ENCODE assay signal across 9 mouse cellular contexts in the genomic region with DNA sequence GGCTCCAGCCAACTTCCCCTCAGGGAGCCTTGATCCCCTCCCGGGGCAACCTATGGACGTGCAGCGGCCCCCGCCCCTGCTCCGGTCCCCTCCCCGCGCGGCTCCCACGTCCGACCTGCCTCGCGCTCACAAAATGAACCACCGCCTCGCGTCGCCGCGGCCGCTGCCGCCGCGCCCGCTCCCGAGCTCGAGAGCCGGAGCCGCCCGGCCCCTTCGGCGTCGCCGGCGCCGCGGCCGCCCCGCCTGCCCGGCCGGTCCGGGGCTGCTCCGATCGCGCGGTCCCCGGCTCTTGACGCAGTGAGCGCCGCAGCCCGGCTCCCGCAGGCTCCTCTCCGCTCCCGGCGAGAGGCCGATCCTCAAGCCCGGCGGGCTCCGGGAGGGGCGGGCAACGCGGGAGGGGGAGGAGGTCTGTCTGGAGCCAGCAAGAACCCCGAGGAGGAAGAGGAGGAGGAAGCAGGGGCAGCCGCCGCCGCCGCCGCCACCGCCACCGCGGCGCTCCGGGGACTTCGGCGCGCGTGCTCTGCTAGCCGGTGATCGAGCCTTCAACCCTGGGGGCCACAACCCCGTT. TPM values are rescaled to one million over a fixed set of nuclear protein-coding genes. Genes with fewer than 3 reads are reported as not detected.
DNase-seq lines count a peak whose midpoint lies in the region; ATAC-seq and TF ChIP-seq lines count a peak whose summit lies in the region.
"Had no signal": no experiment of that assay in that cellular context is flagged by ENCODE, and none has a peak within 500 bp of the region (broad histone marks: within the 10 kb centered on the region; RNA-seq: fewer than 3 reads in every experiment).

No protein-coding gene starts in this region.

- dilution Hi-C loops in CH12.LX (cut with MboI; ENCODE audit: extremely low pct_ligation_motif_present, extremely low pct_unique_long_range_greater_than_20kb, low sequenced_read_pairs) = no loop called here

- no peaks in the 10 kb centered on the region for H3K36me3 ChIP-seq in CH12.LX (replicated peaks in 1 of 2; ENCODE audit: control insufficient read depth in 1 of 2, insufficient read depth in 1 of 2, low read length in 1 of 2)
- H3K36me3 ChIP-seq in embryonic facial prominence, embryonic 13.5 days = no peaks in the 10 kb centered on the region
- no peaks in the 10 kb centered on the region for H3K36me3 ChIP-seq in hindbrain, postnatal 0 days (ENCODE audit: insufficient read depth, low read length)

- peak overlapping the region; percentile 31; the same call in 1 of the 2 replicates for H3K4me2 ChIP-seq in CH12.LX (ENCODE audit: insufficient read depth, low read depth, poor library complexity, severe bottlenecking)
- peak overlapping the region; percentile 98 for H3K4me2 ChIP-seq in embryonic facial prominence, embryonic 13.5 days
- peak overlapping the region; percentile 91 for H3K4me2 ChIP-seq in hindbrain, postnatal 0 days (ENCODE audit: low read depth, low read length)

- no peak for TF ChIP-seq RAD21 in CH12.LX (IDR thresholded peaks at IDR 0.05; ENCODE audit: low read depth, low read length)

- H3K9me3 ChIP-seq in CH12.LX (replicated peaks; ENCODE audit: low read length) = peaks cover 30% of the 10 kb centered on the region
- no peaks in the 10 kb centered on the region for H3K9me3 ChIP-seq in embryonic facial prominence, embryonic 13.5 days
- no peaks in the 10 kb centered on the region for H3K9me3 ChIP-seq in hindbrain, postnatal 0 days (ENCODE audit: low read length)

- no peak for TF ChIP-seq EP300 in CH12.LX (IDR thresholded peaks at IDR 0.05; ENCODE audit: low read length)

- peaks cover 78% of the 10 kb centered on the region for H3K27me3 ChIP-seq in CH12.LX (replicated peaks)
- peaks cover 91% of the 10 kb centered on the region for H3K27me3 ChIP-seq in embryonic facial prominence, embryonic 13.5 days
- H3K27me3 ChIP-seq in hindbrain, postnatal 0 days (ENCODE audit: insufficient read depth, low read length) = peaks cover 15% of the 10 kb centered on the region

- H3K79me2 ChIP-seq in CH12.LX (replicated peaks; ENCODE audit: control insufficient read depth, extremely low read depth, insufficient read depth, poor library complexity, severe bottlenecking) = no peaks in the 10 kb centered on the region

- peak; percentile 28 for ATAC-seq in frontal cortex, adult (ENCODE audit: low TSS enrichment)
- 0 out of 2 replicates have a peak, but pooled peaks have one; percentile 44 for ATAC-seq in embryonic facial prominence, embryonic 13.5 days (ENCODE audit: insufficient number of reproducible peaks, insufficient read depth, low FRiP score, low TSS enrichment, low read depth)
- ATAC-seq in hindbrain, postnatal 0 days = peak; percentile 33
- ATAC-seq in activated CD4-positive, CD25-positive, alpha-beta regulatory T cell, adult 4 months = no peak

- in situ Hi-C loops in CH12.LX (cut with MboI; ENCODE audit: low pct_ligation_motif_present, low pct_unique_long_range_greater_than_20kb, low sequenced_read_pairs) = no loop called here

- peaks cover 4 to 13% of the 10 kb centered on the region in 2 experiments; a peak in 3 of 4 replicates for H3K4me1 ChIP-seq in CH12.LX (ENCODE audit: control insufficient read depth in 1 of 2, insufficient read depth in 2 of 2)
- H3K4me1 ChIP-seq in embryonic facial prominence, embryonic 13.5 days = peaks cover 48% of the 10 kb centered on the region
- H3K4me1 ChIP-seq in hindbrain, postnatal 0 days (ENCODE audit: insufficient read depth, low read length) = peaks cover 19% of the 10 kb centered on the region

- 1% methylated on average over 75 of the region's 78 CpGs for WGBS in embryonic facial prominence, embryonic 13.5 days
- under 1% methylated on average over 77 of the region's 78 CpGs for WGBS in hindbrain, postnatal 0 days

- no peak overlapping the region for H3K9ac ChIP-seq in CH12.LX (ENCODE audit: insufficient read depth, low read depth)
- peak overlapping the region; percentile 75 for H3K9ac ChIP-seq in embryonic facial prominence, embryonic 13.5 days
- peak overlapping the region; percentile 68 for H3K9ac ChIP-seq in hindbrain, postnatal 0 days (replicated peaks; ENCODE audit: low read length)

- TF ChIP-seq POLR2A in CH12.LX (IDR thresholded peaks at IDR 0.05; ENCODE audit: low read depth, low read length) = no peak

- H3K27ac ChIP-seq in CH12.LX (ENCODE audit: insufficient read depth, low read depth) = no peak overlapping the region
- no peak overlapping the region for H3K27ac ChIP-seq in embryonic facial prominence, embryonic 13.5 days
- peak overlapping the region; percentile 26; the same call in 1 of the 2 replicates for H3K27ac ChIP-seq in hindbrain, postnatal 0 days

- H3K4me3 ChIP-seq in CH12.LX (replicated peaks in 1 of 3; ENCODE audit: low read depth in 2 of 3, low read length in 2 of 3, poor library complexity in 1 of 3) = peak overlapping the region in 1 of 3 experiments; percentile 12
- peak overlapping the region; percentile 70 for H3K4me3 ChIP-seq in embryonic facial prominence, embryonic 13.5 days
- H3K4me3 ChIP-seq in hindbrain, postnatal 0 days (ENCODE audit: low read length) = peak overlapping the region; percentile 56

- no peak for DNase-seq in frontal cortex, postnatal 14 days (ENCODE audit: low spot score in 2 of 2)
- DNase-seq in CH12.LX (ENCODE audit: extremely low read depth) = no peak
- DNase-seq in hindbrain, postnatal 0 days (ENCODE audit: low spot score) = peak; percentile 38
- peak; percentile 39 for DNase-seq in lung, postnatal 14 days
- DNase-seq in layer of hippocampus, adult 18-20 months (ENCODE audit: low spot score in 2 of 2) = no peak

- TF ChIP-seq CTCF in CH12.LX (conservative IDR thresholded peaks at IDR 0.05 in 1 of 2, IDR thresholded peaks at IDR 0.05 in 1 of 2; ENCODE audit: low read depth in 2 of 2, low read length in 2 of 2) = no peak
- no peak for TF ChIP-seq CTCF in hindbrain, postnatal 0 days (IDR thresholded peaks at IDR 0.05; ENCODE audit: low read depth)

TF ChIP-seq in CH12.LX, 34 proteins besides CTCF, POLR2A, EP300 and RAD21:
- TF ChIP-seq RCOR1 (conservative IDR thresholded peaks at IDR 0.05; ENCODE audit: low read depth, low read length) (no peak), JUN (IDR thresholded peaks at IDR 0.05; ENCODE audit: insufficient read depth, low read depth, low read length) (no peak), ZMIZ1 (IDR thresholded peaks at IDR 0.05; ENCODE audit: low read depth, low read length) (no peak), PAX5 (IDR thresholded peaks at IDR 0.05; ENCODE audit: low read length) (no peak), ELF1 (IDR thresholded peaks at IDR 0.05; ENCODE audit: low read depth, low read length) (no peak), SMC3 (IDR thresholded peaks at IDR 0.05; ENCODE audit: low read depth, low read length) (no peak), HCFC1 (IDR thresholded peaks at IDR 0.05; ENCODE audit: low read depth, low read length) (no peak), ZC3H11A (IDR thresholded peaks at IDR 0.05; ENCODE audit: low read depth, low read length) (no peak), E2F4 (IDR thresholded peaks at IDR 0.05; ENCODE audit: insufficient replicate concordance, low read depth, low read length) (no peak), IRF4 (IDR thresholded peaks at IDR 0.05; ENCODE audit: low read depth, low read length) (no peak), POLR2AphosphoS2 (IDR thresholded peaks at IDR 0.05; ENCODE audit: low read depth, low read length) (no peak), ZNF384 (IDR thresholded peaks at IDR 0.05; ENCODE audit: low read depth, low read length) (no peak), CHD1 (IDR thresholded peaks at IDR 0.05; ENCODE audit: low read depth, low read length) (no peak)

RNA-seq across cellular contexts. Expression of gene Elfn1, which starts 0.6 kb away (rescaled TPM):
- total RNA-seq in CH12.LX (2012; rRNA removed) (0.04 TPM in 1 of 2 replicates, not detected in the other), CH12.LX (2014; rRNA removed) (not detected in 2 replicates)
- polyA plus RNA-seq in CH12.LX (2012; ENCODE audit: insufficient read length, low read depth) = 0.06 TPM in 1 of 2 replicates, not detected in the other
- 1.4 TPM in 2 replicates for polyA plus RNA-seq in embryonic facial prominence, embryonic 13.5 days (2015; fragmentation: Nextera tagmentation; extraction: Ambion mirVana)
- 26.0 and 45.1 TPM in 2 replicates for total RNA-seq in hindbrain, postnatal 0 days (2014; rRNA removed)
- 2.3 and 3.3 TPM in 2 replicates for polyA plus RNA-seq in hindbrain, postnatal 0 days (2015; fragmentation: Nextera tagmentation; extraction: Ambion mirVana)
- polyA plus RNA-seq in activated CD4-positive, CD25-positive, alpha-beta regulatory T cell, adult 4 months (2017; shearing (Covaris generic)) = not detected
- total RNA-seq in layer of hippocampus, adult 18-20 months (2021) = 10 to 100 TPM; 24.4 to 32.3 TPM
- total RNA-seq: hematopoietic stem cell, adult 5-6 weeks had no signal

Comparison
In these comparisons a context has a peak if more than half of its experiments do, and no peak if none do; other contexts are left out.
1. DNase-seq: peak in hindbrain, postnatal 0 days (single experiment) and lung, postnatal 14 days (single experiment); none in frontal cortex, postnatal 14 days (0 of 2), CH12.LX (single experiment) and layer of hippocampus, adult 18-20 months (0 of 2).
2. H3K4me2 ChIP-seq: peak in every context shown above with its lines; median percentile 98 in embryonic facial prominence, embryonic 13.5 days; 91 in hindbrain, postnatal 0 days; 31 in CH12.LX.